ENCODE assay signal across 22 mouse cellular contexts in the genomic region with DNA sequence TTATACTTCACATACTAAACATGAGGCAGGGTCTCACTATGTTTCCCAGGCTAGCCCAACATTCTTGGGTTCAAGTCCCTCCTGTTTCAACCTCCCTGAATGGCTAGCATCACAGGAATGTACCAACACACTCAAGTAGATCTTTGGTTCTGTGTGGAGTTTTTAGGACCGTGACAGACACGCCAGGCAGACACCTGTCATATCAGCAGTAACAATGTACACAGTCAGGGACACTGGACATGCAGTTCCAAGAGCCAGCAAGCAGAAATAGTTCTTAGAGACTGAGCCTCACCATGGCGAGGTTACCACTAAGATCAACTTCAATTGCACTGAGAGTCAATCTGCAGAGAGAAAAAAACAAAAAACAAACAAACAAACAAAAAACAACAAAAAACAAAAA. TPM values are rescaled to one million over a fixed set of nuclear protein-coding genes. Genes with fewer than 3 reads are reported as not detected.
DNase-seq lines count a peak whose midpoint lies in the region; ATAC-seq and TF ChIP-seq lines count a peak whose summit lies in the region.
"Had no signal": no experiment of that assay in that cellular context is flagged by ENCODE, and none has a peak within 500 bp of the region (broad histone marks: within the 10 kb centered on the region; RNA-seq: fewer than 3 reads in every experiment).

No protein-coding gene starts in this region.

- H3K36me3 ChIP-seq in heart, adult 2 months (ENCODE audit: control insufficient read depth, insufficient read depth, low read length): peaks cover 10% of the 10 kb centered on the region
- no peaks in the 10 kb centered on the region; the same call in 1 of the 2 replicates for H3K36me3 ChIP-seq in heart, embryonic 16.5 days (ENCODE audit: control insufficient read depth, insufficient read depth)
- H3K36me3 ChIP-seq in heart, embryonic 11.5 days (ENCODE audit: control insufficient read depth, insufficient read depth, low read length): no peaks in the 10 kb centered on the region
- no peaks in the 10 kb centered on the region for H3K36me3 ChIP-seq in midbrain, embryonic 11.5 days (ENCODE audit: control insufficient read depth, insufficient read depth, low read length)
- H3K36me3 ChIP-seq in midbrain, embryonic 16.5 days (ENCODE audit: control insufficient read depth, insufficient read depth, low read length): no peaks in the 10 kb centered on the region
- H3K36me3 ChIP-seq: forebrain, embryonic 10.5 days; forebrain, embryonic 12.5 days had no signal

- H3K9ac ChIP-seq in heart, adult 2 months (ENCODE audit: low read depth, low read length): no peak overlapping the region
- no peak overlapping the region for H3K9ac ChIP-seq in heart, embryonic 16.5 days (ENCODE audit: low read length)
- no peak overlapping the region for H3K9ac ChIP-seq in heart, embryonic 11.5 days (ENCODE audit: low read depth, low read length)
- H3K9ac ChIP-seq in midbrain, embryonic 11.5 days (ENCODE audit: low read length): no peak overlapping the region
- no peak overlapping the region for H3K9ac ChIP-seq in midbrain, embryonic 16.5 days (ENCODE audit: low read depth, low read length)
- H3K9ac ChIP-seq: embryonic facial prominence, embryonic 13.5 days; embryonic facial prominence, embryonic 15.5 days; forebrain, embryonic 12.5 days had no signal

- no peak for DNase-seq in heart, adult 2 months
- no peak for DNase-seq in heart, adult 8-10 months (ENCODE audit: low spot score)
- DNase-seq in midbrain, embryonic 11.5 days (ENCODE audit: low spot score, missing footprints): peak; percentile 35
- DNase-seq: adrenal gland, adult 2 months; adrenal gland, postnatal 10 days; adrenal gland, postnatal 25 days; cerebellum, adult 11 months; cerebellum, adult 18-20 months; cerebellum, adult 8-10 months; cerebellum, adult 9-11 months; cerebellum, postnatal 14 days; cerebellum, postnatal 36 days; embryo, embryonic 11 days had no signal

- peak; percentile 38; the same call in 1 of the 2 replicates for ATAC-seq in heart, embryonic 16.5 days (replicated peaks; ENCODE audit: extremely low read depth, insufficient read depth, low FRiP score)
- no peak for ATAC-seq in heart, embryonic 11.5 days (replicated peaks; ENCODE audit: insufficient number of reproducible peaks, low FRiP score, low TSS enrichment)
- ATAC-seq in midbrain, embryonic 11.5 days (ENCODE audit: low FRiP score): no peak
- ATAC-seq in midbrain, embryonic 16.5 days: no peak
- ATAC-seq: forebrain, embryonic 14.5 days had no signal

- TF ChIP-seq CTCF in heart, adult 2 months (IDR thresholded peaks at IDR 0.05): no peak

- no peaks in the 10 kb centered on the region for H3K27me3 ChIP-seq in heart, adult 2 months (ENCODE audit: control insufficient read depth, insufficient read depth, low read length)
- H3K27me3 ChIP-seq in heart, embryonic 16.5 days (ENCODE audit: control insufficient read depth, insufficient read depth, low read length): no peaks in the 10 kb centered on the region
- H3K27me3 ChIP-seq in heart, embryonic 11.5 days (ENCODE audit: control insufficient read depth, insufficient read depth, low read length): no peaks in the 10 kb centered on the region
- H3K27me3 ChIP-seq in midbrain, embryonic 11.5 days (ENCODE audit: control insufficient read depth, insufficient read depth, low read length): no peaks in the 10 kb centered on the region; the same call in 1 of the 2 replicates
- 0 out of 2 replicates have a peak, but pooled peaks cover 2% of the 10 kb centered on the region for H3K27me3 ChIP-seq in midbrain, embryonic 16.5 days (ENCODE audit: control insufficient read depth, insufficient read depth, low read depth, low read length)
- H3K27me3 ChIP-seq: embryonic facial prominence, embryonic 13.5 days; embryonic facial prominence, embryonic 15.5 days had no signal

- no peak overlapping the region; the same call in 1 of the 2 replicates for H3K27ac ChIP-seq in heart, adult 2 months
- peak overlapping the region; percentile 79 for H3K27ac ChIP-seq in heart, embryonic 16.5 days (ENCODE audit: low read length)
- H3K27ac ChIP-seq in heart, embryonic 11.5 days (ENCODE audit: low read depth, low read length): no peak overlapping the region
- no peak overlapping the region for H3K27ac ChIP-seq in midbrain, embryonic 11.5 days (ENCODE audit: low read depth, low read length)
- no peak overlapping the region for H3K27ac ChIP-seq in midbrain, embryonic 16.5 days (ENCODE audit: low read length)
- H3K27ac ChIP-seq: embryonic facial prominence, embryonic 13.5 days; embryonic facial prominence, embryonic 15.5 days; forebrain, embryonic 10.5 days; forebrain, embryonic 12.5 days had no signal

- no peaks in the 10 kb centered on the region for H3K9me3 ChIP-seq in heart, embryonic 16.5 days (replicated peaks; ENCODE audit: control insufficient read depth, low read length)
- H3K9me3 ChIP-seq in heart, embryonic 11.5 days (replicated peaks; ENCODE audit: control insufficient read depth, low read length): no peaks in the 10 kb centered on the region
- H3K9me3 ChIP-seq in midbrain, embryonic 11.5 days (ENCODE audit: control insufficient read depth, low read length): no peaks in the 10 kb centered on the region
- no peaks in the 10 kb centered on the region for H3K9me3 ChIP-seq in midbrain, embryonic 16.5 days (replicated peaks; ENCODE audit: control insufficient read depth, low read length, poor library complexity, severe bottlenecking)
- H3K9me3 ChIP-seq: embryonic facial prominence, embryonic 13.5 days; embryonic facial prominence, embryonic 15.5 days; forebrain, embryonic 10.5 days; forebrain, embryonic 12.5 days had no signal

- intact Hi-C loops in heart, adult 2 months (cut with DNase I): no loop called here

- H3K79me2 ChIP-seq in heart, adult 2 months (replicated peaks; ENCODE audit: control insufficient read depth, insufficient read depth, low read length): peaks cover 10% of the 10 kb centered on the region

- H3K4me1 ChIP-seq in heart, adult 2 months (ENCODE audit: control insufficient read depth, insufficient read depth, low read length): peaks cover 22% of the 10 kb centered on the region
- H3K4me1 ChIP-seq in heart, embryonic 16.5 days (ENCODE audit: control insufficient read depth, insufficient read depth, low read length): peaks cover 49% of the 10 kb centered on the region
- H3K4me1 ChIP-seq in heart, embryonic 11.5 days (ENCODE audit: control insufficient read depth, insufficient read depth, low read length): peaks cover 22% of the 10 kb centered on the region
- peaks cover 11% of the 10 kb centered on the region for H3K4me1 ChIP-seq in midbrain, embryonic 11.5 days (ENCODE audit: control insufficient read depth, insufficient read depth, low read length)
- 0 out of 2 replicates have a peak, but pooled peaks cover 2% of the 10 kb centered on the region for H3K4me1 ChIP-seq in midbrain, embryonic 16.5 days (ENCODE audit: control insufficient read depth, insufficient read depth, low read length)

- no peak for TF ChIP-seq POLR2A in heart, adult 2 months (IDR thresholded peaks at IDR 0.05; ENCODE audit: insufficient read depth, low read depth, low read length)

- WGBS in heart, adult 2 months: 58% methylated on average over 3 of the region's 3 CpGs
- WGBS in heart, embryonic 16.5 days: 41% methylated on average over 3 of the region's 3 CpGs
- 63% methylated on average over 3 of the region's 3 CpGs for WGBS in heart, embryonic 11.5 days (ENCODE audit: insufficient replicate concordance)
- 87% methylated on average over 3 of the region's 3 CpGs for WGBS in midbrain, embryonic 11.5 days
- WGBS in midbrain, embryonic 16.5 days: 88% methylated on average over 3 of the region's 3 CpGs

- no peak overlapping the region for H3K4me2 ChIP-seq in heart, embryonic 16.5 days (ENCODE audit: low read depth, low read length)
- H3K4me2 ChIP-seq in heart, embryonic 11.5 days: no peak overlapping the region
- no peak overlapping the region for H3K4me2 ChIP-seq in midbrain, embryonic 11.5 days
- no peak overlapping the region for H3K4me2 ChIP-seq in midbrain, embryonic 16.5 days (ENCODE audit: low read length)
- H3K4me2 ChIP-seq: embryonic facial prominence, embryonic 13.5 days; embryonic facial prominence, embryonic 15.5 days; forebrain, embryonic 12.5 days had no signal

- no peak overlapping the region for H3K4me3 ChIP-seq in heart, adult 2 months
- no peak overlapping the region for H3K4me3 ChIP-seq in heart, embryonic 16.5 days (ENCODE audit: low read length)
- H3K4me3 ChIP-seq in heart, embryonic 11.5 days (ENCODE audit: low read depth, low read length): no peak overlapping the region
- no peak overlapping the region for H3K4me3 ChIP-seq in midbrain, embryonic 11.5 days (ENCODE audit: low read depth, low read length)
- H3K4me3 ChIP-seq in midbrain, embryonic 16.5 days (ENCODE audit: low read depth, low read length): no peak overlapping the region
- H3K4me3 ChIP-seq: embryonic facial prominence, embryonic 13.5 days; embryonic facial prominence, embryonic 15.5 days; erythroblast, embryonic 14.5 days; forebrain, embryonic 10.5 days; forebrain, embryonic 12.5 days had no signal

- TF ChIP-seq EP300 in heart, adult 2 months (IDR thresholded peaks at IDR 0.05; ENCODE audit: insufficient read depth, low read depth, low read length): 0 out of 2 replicates have a peak, but pooled peaks have one; percentile 53

RNA-seq across cellular contexts. Expression of a gene that starts 22.9 kb away (rescaled TPM):
- 10 to 100 TPM; 41.2 to 47.6 TPM for total RNA-seq in heart, adult 2 months (2021)
- polyA plus RNA-seq in heart, adult 2 months (2012; rRNA removed): 27.2 and 32.6 TPM in 2 replicates
- total RNA-seq in heart, adult 8-10 months (2022): 10 to 100 TPM; 38.5 to 48.2 (median 44.6) TPM
- 20.1 and 23.2 TPM in 2 replicates for polyA plus RNA-seq in heart, embryonic 16.5 days (2015; fragmentation: Nextera tagmentation; extraction: Ambion mirVana)
- polyA plus RNA-seq in heart, embryonic 11.5 days (2014; fragmentation: Nextera tagmentation; extraction: Ambion mirVana): 38.2 and 39.2 TPM in 2 replicates
- 7.8 and 9.0 TPM in 2 replicates for polyA plus RNA-seq in midbrain, embryonic 11.5 days (2014; fragmentation: Nextera tagmentation; extraction: Ambion mirVana)
- 3.5 and 4.3 TPM in 2 replicates for polyA plus RNA-seq in midbrain, embryonic 16.5 days (2015; fragmentation: Nextera tagmentation; extraction: Ambion mirVana)
